ENCODE assay signal across 20 mouse cellular contexts in genomic region chr14:87439721-87440120, GRCm38 (mm10). TPM values are rescaled to one million over a fixed set of nuclear protein-coding genes. Genes with fewer than 3 reads are reported as not detected.
DNase-seq lines count a peak whose midpoint lies in the region; ATAC-seq and TF ChIP-seq lines count a peak whose summit lies in the region.
"Had no signal": no experiment of that assay in that cellular context is flagged by ENCODE, and none has a peak within 500 bp of the region (broad histone marks: within the 10 kb centered on the region; RNA-seq: fewer than 3 reads in every experiment).

No protein-coding gene starts in this region.

- no peak for TF ChIP-seq POLR2A in brain, embryonic 14.5 days (IDR thresholded peaks at IDR 0.05; ENCODE audit: borderline replicate concordance, extremely low read depth, insufficient read depth, insufficient read length, poor library complexity, severe bottlenecking)

- 0 out of 2 replicates have a peak, but pooled peaks cover 2% of the 10 kb centered on the region for H3K9me3 ChIP-seq in midbrain, embryonic 13.5 days
- H3K9me3 ChIP-seq in midbrain, embryonic 15.5 days, result no peaks in the 10 kb centered on the region
- H3K9me3 ChIP-seq: embryonic facial prominence, embryonic 15.5 days; hindbrain, embryonic 12.5 days; limb, embryonic 13.5 days had no signal

- 3% methylated on average over 2 of the region's 2 CpGs for WGBS in midbrain, embryonic 13.5 days
- 3% methylated on average over 2 of the region's 2 CpGs for WGBS in midbrain, embryonic 15.5 days

- H3K4me2 ChIP-seq in midbrain, embryonic 13.5 days (replicated peaks), result no peak overlapping the region
- no peak overlapping the region for H3K4me2 ChIP-seq in midbrain, embryonic 15.5 days
- H3K4me2 ChIP-seq: embryonic facial prominence, embryonic 15.5 days; hindbrain, embryonic 12.5 days; limb, embryonic 13.5 days had no signal

- no peaks in the 10 kb centered on the region for H3K27me3 ChIP-seq in midbrain, embryonic 13.5 days
- H3K27me3 ChIP-seq in midbrain, embryonic 15.5 days (replicated peaks), result no peaks in the 10 kb centered on the region
- H3K27me3 ChIP-seq: embryonic facial prominence, embryonic 15.5 days; hindbrain, embryonic 12.5 days; limb, embryonic 13.5 days had no signal

- no peak for TF ChIP-seq CTCF in brain, embryonic 14.5 days (IDR thresholded peaks at IDR 0.05; ENCODE audit: borderline replicate concordance, extremely low read depth, insufficient read depth, insufficient read length)

- 0 out of 2 replicates have a peak overlapping the region, but pooled peaks have one; percentile 14 for H3K27ac ChIP-seq in midbrain, embryonic 13.5 days
- no peak overlapping the region for H3K27ac ChIP-seq in midbrain, embryonic 15.5 days
- H3K27ac ChIP-seq: embryonic facial prominence, embryonic 15.5 days; hindbrain, embryonic 12.5 days; limb, embryonic 13.5 days; liver, embryonic 14.5 days; stomach, postnatal 0 days had no signal

- H3K9ac ChIP-seq in midbrain, embryonic 13.5 days (replicated peaks), result no peak overlapping the region
- H3K9ac ChIP-seq in midbrain, embryonic 15.5 days, result no peak overlapping the region
- H3K9ac ChIP-seq: embryonic facial prominence, embryonic 15.5 days; hindbrain, embryonic 12.5 days; limb, embryonic 13.5 days; liver, embryonic 14.5 days had no signal

- ATAC-seq in midbrain, embryonic 13.5 days, result no peak
- no peak for ATAC-seq in midbrain, embryonic 15.5 days (replicated peaks)
- ATAC-seq in megakaryocyte progenitor cell, adult 5-6 weeks (replicated peaks; ENCODE audit: poor library complexity), result peak; percentile 68
- ATAC-seq: forebrain, embryonic 14.5 days; inflammation-experienced regulatory T-cells, adult 6 months had no signal

- no peak overlapping the region for H3K4me3 ChIP-seq in midbrain, embryonic 13.5 days (replicated peaks)
- no peak overlapping the region for H3K4me3 ChIP-seq in midbrain, embryonic 15.5 days
- H3K4me3 ChIP-seq: embryonic facial prominence, embryonic 15.5 days; hindbrain, embryonic 12.5 days; limb, embryonic 13.5 days had no signal

- 0 out of 2 replicates have a peak, but pooled peaks cover 3% of the 10 kb centered on the region for H3K36me3 ChIP-seq in midbrain, embryonic 13.5 days
- H3K36me3 ChIP-seq in midbrain, embryonic 15.5 days (replicated peaks), result no peaks in the 10 kb centered on the region

- DNase-seq in lung, adult 18-20 months, result peak; percentile 30 to 54
- no peak for DNase-seq in lung, postnatal 10 days
- DNase-seq in brain, embryonic 14.5 days (ENCODE audit: low read depth), result peak; percentile 23
- no peak for DNase-seq in T-cell, adult 2 months (ENCODE audit: low spot score)
- no peak for DNase-seq in gastrocnemius, adult 18-20 months (ENCODE audit: low spot score)
- DNase-seq: adrenal gland, adult 2 months; cerebellum, adult 11 months; kidney, adult 9 months; kidney, postnatal 4 days; thymus, postnatal 4 days had no signal

- H3K4me1 ChIP-seq in midbrain, embryonic 13.5 days (replicated peaks), result peaks cover 6% of the 10 kb centered on the region
- peaks cover 5% of the 10 kb centered on the region for H3K4me1 ChIP-seq in midbrain, embryonic 15.5 days

RNA-seq across cellular contexts. Expression of gene Tdrd3, which starts 23.3 kb away (rescaled TPM):
- polyA plus RNA-seq in midbrain, embryonic 13.5 days (2015; fragmentation: Nextera tagmentation; extraction: Ambion mirVana), result 45.5 and 46.2 TPM in 2 replicates
- polyA plus RNA-seq in midbrain, embryonic 15.5 days (2015; fragmentation: Nextera tagmentation; extraction: Ambion mirVana), result 44.3 and 48.0 TPM in 2 replicates
- polyA plus RNA-seq in brain, embryonic 14.5 days (2012; rRNA removed), result 27.5 and 30.5 TPM in 2 replicates
- 32.2 and 46.0 TPM in 2 replicates for total RNA-seq in megakaryocyte progenitor cell, adult 5-6 weeks (2015)
- total RNA-seq in megakaryocyte progenitor cell, adult 5-6 weeks (2017), result 29.6 and 38.5 TPM in 2 replicates
- total RNA-seq in gastrocnemius, adult 18-20 months (2021), result 10 to 100 TPM; 21.9 to 23.4 TPM

Comparison
In these comparisons a context has a peak if more than half of its experiments do, and no peak if none do; other contexts are left out.
1. DNase-seq: peak in lung, adult 18-20 months (2 of 2) and brain, embryonic 14.5 days (single experiment); none in lung, postnatal 10 days (single experiment), T-cell, adult 2 months (single experiment) and gastrocnemius, adult 18-20 months (single experiment).